Mouse (Mus musculus) MEL (cell line): ENCODE measurements around the gene Nfkbid.

Experiments used
- CTCF ChIP-seq, 3 experiments: IDR thresholded peaks in 2 of 3; conservative IDR thresholded peaks in 1 of 3; 2 replicates each; pipeline ENCODE4 v1.5.1; 2011 to 2012; ENCODE audit warnings: low read length in 3 of 3, low read depth in 2 of 3, mild to moderate bottlenecking in 2 of 3, improper control_type of control experiment in 1 of 3, inconsistent platforms in 1 of 3, mixed read lengths in 1 of 3, moderate library complexity in 1 of 3; ENCODE audit not compliant: control insufficient read depth in 1 of 3, insufficient read depth in 1 of 3, poor library complexity in 1 of 3, severe bottlenecking in 1 of 3
- EP300 ChIP-seq, 2 experiments: IDR thresholded peaks; 2 replicates each; pipeline ENCODE4 v1.6.1; 2011; ENCODE audit warnings: improper control_type of control experiment in 2 of 2, low read length in 2 of 2, low read depth in 1 of 2, mild to moderate bottlenecking in 1 of 2
- HCFC1 ChIP-seq: IDR thresholded peaks from 2 replicates; pipeline ENCODE4 v1.6.1; 2012; ENCODE audit warnings: low read depth, mild to moderate bottlenecking, inconsistent platforms, low read length, improper control_type of control experiment, moderate library complexity
- MAFK ChIP-seq: IDR thresholded peaks from 2 replicates; pipeline ENCODE4 v1.6.1; 2011; ENCODE audit warnings: low read depth, mild to moderate bottlenecking, low read length, improper control_type of control experiment, borderline replicate concordance
- MAZ ChIP-seq: IDR thresholded peaks from 2 replicates; pipeline ENCODE4 v1.6.1; 2012; ENCODE audit warnings: low read depth, mild to moderate bottlenecking, inconsistent platforms, low read length, improper control_type of control experiment
- NRF1 ChIP-seq: IDR thresholded peaks from 2 replicates; pipeline ENCODE4 v1.6.1; 2014; ENCODE audit warnings: low read depth, mild to moderate bottlenecking, inconsistent platforms, low read length, improper control_type of control experiment, moderate library complexity; ENCODE audit not compliant: poor library complexity, insufficient read depth, severe bottlenecking
- POLR2A ChIP-seq, 2 experiments: IDR thresholded peaks; 2 replicates each; pipeline ENCODE4 v1.6.1; 2011 to 2012; ENCODE audit warnings: low read length in 2 of 2, mild to moderate bottlenecking in 2 of 2, control low read depth in 1 of 2, improper control_type of control experiment in 1 of 2, low read depth in 1 of 2, moderate library complexity in 1 of 2; ENCODE audit not compliant: control insufficient read depth in 1 of 2, insufficient read depth in 1 of 2, poor library complexity in 1 of 2
- SIN3A ChIP-seq: IDR thresholded peaks from 2 replicates; pipeline ENCODE4 v1.6.1; 2012; ENCODE audit warnings: low read length, improper control_type of control experiment, inconsistent platforms
- TBP ChIP-seq: IDR thresholded peaks from 2 replicates; pipeline ENCODE4 v1.8.0; 2011; ENCODE audit warnings: low read depth, low read length, improper control_type of control experiment

GRCm38 (mm10) chr7:30459484-30459883 is 38.0 kb downstream of the Nfkbid start:
- no peak for TF ChIP-seq EP300 (IDR thresholded peaks at IDR 0.05; ENCODE audit: low read depth in 1 of 2, low read length in 2 of 2)
- TF ChIP-seq CTCF (IDR thresholded peaks at IDR 0.05 in 2 of 3, conservative IDR thresholded peaks at IDR 0.05 in 1 of 3; ENCODE audit: control insufficient read depth in 1 of 3, insufficient read depth in 1 of 3, low read depth in 2 of 3, low read length in 3 of 3, poor library complexity in 1 of 3, severe bottlenecking in 1 of 3) = no peak
- TF ChIP-seq POLR2A (IDR thresholded peaks at IDR 0.05; ENCODE audit: control insufficient read depth in 1 of 2, insufficient read depth in 1 of 2, low read depth in 1 of 2, low read length in 2 of 2, poor library complexity in 1 of 2) = no peak
- no peak for TF ChIP-seq MAFK
- TF ChIP-seq HCFC1 = no peak
- no peak for TF ChIP-seq NRF1
- TF ChIP-seq SIN3A = no peak
- no peak for TF ChIP-seq TBP
- TF ChIP-seq MAZ = no peak
